In the genomic region with DNA sequence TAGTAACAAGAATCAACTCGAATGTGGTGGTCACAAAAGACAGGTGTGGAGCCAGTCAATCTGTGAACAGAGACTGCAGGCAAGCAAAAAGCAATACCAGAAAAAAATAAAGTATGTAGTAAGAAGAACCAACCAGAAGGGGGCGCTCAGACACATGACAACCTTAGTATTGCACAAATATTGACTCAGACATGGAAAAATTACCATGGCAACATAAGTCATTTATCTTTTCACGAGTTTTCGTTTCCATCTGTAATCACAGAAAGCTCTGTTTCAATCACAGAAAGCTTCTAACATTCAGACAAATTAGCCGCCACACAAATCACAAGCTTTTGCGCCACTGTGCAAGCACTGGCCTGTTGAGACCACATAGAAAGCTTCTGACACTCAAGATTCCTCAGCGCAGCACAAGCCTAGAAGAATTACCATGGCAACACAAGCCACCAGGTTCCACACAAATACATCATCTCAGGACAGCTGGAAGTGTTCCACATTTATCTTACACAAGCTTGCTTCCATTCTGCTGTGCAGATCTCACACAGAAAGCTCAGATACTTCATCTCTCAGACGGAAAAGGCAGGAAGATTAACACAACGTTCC, we compare ENCODE assay signal across 9 mouse cellular contexts. TPM values are rescaled to one million over a fixed set of nuclear protein-coding genes. Genes with fewer than 3 reads are reported as not detected.
DNase-seq lines count a peak whose midpoint lies in the region; ATAC-seq lines count a peak whose summit lies in the region.
"Had no signal": no experiment of that assay in that cellular context is flagged by ENCODE, and none has a peak within 500 bp of the region (broad histone marks: within the 10 kb centered on the region; RNA-seq: fewer than 3 reads in every experiment).

No protein-coding gene starts in this region.

- no peak overlapping the region for H3K4me2 ChIP-seq in forebrain, embryonic 13.5 days
- H3K4me2 ChIP-seq in forebrain, embryonic 11.5 days (ENCODE audit: low read depth, low read length, severe bottlenecking) = no peak overlapping the region
- peak overlapping the region; percentile 16; the same call in 1 of the 2 replicates for H3K4me2 ChIP-seq in midbrain, embryonic 16.5 days (ENCODE audit: low read length)
- H3K4me2 ChIP-seq: neural tube, embryonic 12.5 days had no signal

- H3K27ac ChIP-seq in forebrain, embryonic 13.5 days = no peak overlapping the region
- H3K27ac ChIP-seq in forebrain, embryonic 11.5 days (ENCODE audit: low read depth, low read length) = no peak overlapping the region
- H3K27ac ChIP-seq in midbrain, embryonic 16.5 days (ENCODE audit: low read length) = no peak overlapping the region
- H3K27ac ChIP-seq in midbrain, embryonic 10.5 days (replicated peaks) = no peak overlapping the region
- H3K27ac ChIP-seq: neural tube, embryonic 12.5 days had no signal

- no peaks in the 10 kb centered on the region for H3K4me1 ChIP-seq in forebrain, embryonic 13.5 days
- no peaks in the 10 kb centered on the region for H3K4me1 ChIP-seq in forebrain, embryonic 11.5 days (replicated peaks; ENCODE audit: control insufficient read depth, insufficient read depth, low read length)
- H3K4me1 ChIP-seq in midbrain, embryonic 16.5 days (ENCODE audit: control insufficient read depth, insufficient read depth, low read length) = no peaks in the 10 kb centered on the region
- no peaks in the 10 kb centered on the region for H3K4me1 ChIP-seq in midbrain, embryonic 10.5 days
- H3K4me1 ChIP-seq: neural tube, embryonic 12.5 days had no signal

- 44% methylated on average over 9 of the region's 9 CpGs for WGBS in forebrain, embryonic 13.5 days
- 57% methylated on average over 9 of the region's 9 CpGs for WGBS in forebrain, embryonic 11.5 days
- 35% methylated on average over 9 of the region's 9 CpGs for WGBS in midbrain, embryonic 16.5 days
- 59% methylated on average over 9 of the region's 9 CpGs for WGBS in midbrain, embryonic 10.5 days

- DNase-seq in forebrain, embryonic 11.5 days (ENCODE audit: low spot score) = no peak
- DNase-seq in midbrain, embryonic 10.5 days (ENCODE audit: low spot score) = no peak
- peak; percentile 19 to 45 for DNase-seq in cerebellum, postnatal 14 days
- DNase-seq in induced T-regulatory cell, adult 2 months (ENCODE audit: low read depth) = peak; percentile 59
- peak; percentile 54 for DNase-seq in naive thymus-derived CD4-positive, alpha-beta T cell, adult 2 months (ENCODE audit: low read depth)
- no peak for DNase-seq in spleen, postnatal 4 days (ENCODE audit: low spot score in 2 of 2)

- no peaks in the 10 kb centered on the region for H3K9me3 ChIP-seq in forebrain, embryonic 13.5 days (replicated peaks)
- H3K9me3 ChIP-seq in forebrain, embryonic 11.5 days (ENCODE audit: control insufficient read depth, low read length) = no peaks in the 10 kb centered on the region
- no peaks in the 10 kb centered on the region for H3K9me3 ChIP-seq in midbrain, embryonic 16.5 days (replicated peaks; ENCODE audit: control insufficient read depth, low read length, poor library complexity, severe bottlenecking)
- no peaks in the 10 kb centered on the region for H3K9me3 ChIP-seq in midbrain, embryonic 10.5 days (replicated peaks)
- H3K9me3 ChIP-seq: neural tube, embryonic 12.5 days had no signal

- no peaks in the 10 kb centered on the region for H3K27me3 ChIP-seq in forebrain, embryonic 13.5 days
- no peaks in the 10 kb centered on the region for H3K27me3 ChIP-seq in forebrain, embryonic 11.5 days (ENCODE audit: control insufficient read depth, insufficient read depth, low read length)
- no peaks in the 10 kb centered on the region for H3K27me3 ChIP-seq in midbrain, embryonic 16.5 days (ENCODE audit: control insufficient read depth, insufficient read depth, low read depth, low read length)
- H3K27me3 ChIP-seq in midbrain, embryonic 10.5 days (ENCODE audit: low read depth, poor library complexity, severe bottlenecking) = peaks cover 3% of the 10 kb centered on the region; the same call in 1 of the 2 replicates
- H3K27me3 ChIP-seq: neural tube, embryonic 12.5 days had no signal

- no peak overlapping the region for H3K4me3 ChIP-seq in forebrain, embryonic 13.5 days
- no peak overlapping the region for H3K4me3 ChIP-seq in forebrain, embryonic 11.5 days (ENCODE audit: low read depth, low read length)
- H3K4me3 ChIP-seq in midbrain, embryonic 16.5 days (ENCODE audit: low read depth, low read length) = no peak overlapping the region
- no peak overlapping the region for H3K4me3 ChIP-seq in midbrain, embryonic 10.5 days
- H3K4me3 ChIP-seq: neural tube, embryonic 12.5 days had no signal

- H3K9ac ChIP-seq in forebrain, embryonic 13.5 days = no peak overlapping the region
- no peak overlapping the region for H3K9ac ChIP-seq in forebrain, embryonic 11.5 days (ENCODE audit: low read length)
- no peak overlapping the region for H3K9ac ChIP-seq in midbrain, embryonic 16.5 days (ENCODE audit: low read depth, low read length)
- H3K9ac ChIP-seq: neural tube, embryonic 12.5 days had no signal

- no peaks in the 10 kb centered on the region for H3K36me3 ChIP-seq in forebrain, embryonic 13.5 days (ENCODE audit: poor library complexity, severe bottlenecking)
- H3K36me3 ChIP-seq in forebrain, embryonic 11.5 days (ENCODE audit: control insufficient read depth, insufficient read depth, low read length) = no peaks in the 10 kb centered on the region
- H3K36me3 ChIP-seq in midbrain, embryonic 16.5 days (ENCODE audit: control insufficient read depth, insufficient read depth, low read length) = no peaks in the 10 kb centered on the region
- H3K36me3 ChIP-seq in midbrain, embryonic 10.5 days = no peaks in the 10 kb centered on the region
- H3K36me3 ChIP-seq: neural tube, embryonic 12.5 days had no signal

- ATAC-seq in forebrain, embryonic 13.5 days = peak; percentile 36; the same call in 1 of the 2 replicates
- ATAC-seq in forebrain, embryonic 11.5 days (replicated peaks; ENCODE audit: low FRiP score) = no peak
- ATAC-seq in midbrain, embryonic 16.5 days = peak; percentile 87

RNA-seq across cellular contexts. Expression of gene Prame, which starts 24.8 kb away (rescaled TPM):
- not detected in 2 replicates for polyA plus RNA-seq in forebrain, embryonic 13.5 days (2015; fragmentation: Nextera tagmentation; extraction: Ambion mirVana)
- not detected in 2 replicates for polyA plus RNA-seq in forebrain, embryonic 11.5 days (2014; fragmentation: Nextera tagmentation; extraction: Ambion mirVana)
- not detected in 2 replicates for polyA plus RNA-seq in midbrain, embryonic 16.5 days (2015; fragmentation: Nextera tagmentation; extraction: Ambion mirVana)
- polyA plus RNA-seq in midbrain, embryonic 10.5 days (2016; fragmentation: Nextera tagmentation; extraction: Ambion mirVana) = not detected in 2 replicates
- polyA plus RNA-seq: neural tube, embryonic 12.5 days had no signal

RNA-seq across cellular contexts. Expression of gene Tcp11x2, which starts 41.3 kb away (rescaled TPM):
- polyA plus RNA-seq in forebrain, embryonic 13.5 days (2015; fragmentation: Nextera tagmentation; extraction: Ambion mirVana) = not detected in 2 replicates
- polyA plus RNA-seq in forebrain, embryonic 11.5 days (2014; fragmentation: Nextera tagmentation; extraction: Ambion mirVana) = not detected in 2 replicates
- not detected in 2 replicates for polyA plus RNA-seq in midbrain, embryonic 16.5 days (2015; fragmentation: Nextera tagmentation; extraction: Ambion mirVana)
- not detected in 2 replicates for polyA plus RNA-seq in midbrain, embryonic 10.5 days (2016; fragmentation: Nextera tagmentation; extraction: Ambion mirVana)
- polyA plus RNA-seq: neural tube, embryonic 12.5 days had no signal

RNA-seq across cellular contexts. Expression of gene Nxf7, which starts 53.7 kb away (rescaled TPM):
- polyA plus RNA-seq in forebrain, embryonic 13.5 days (2015; fragmentation: Nextera tagmentation; extraction: Ambion mirVana) = not detected in 2 replicates
- not detected in 2 replicates for polyA plus RNA-seq in forebrain, embryonic 11.5 days (2014; fragmentation: Nextera tagmentation; extraction: Ambion mirVana)
- not detected in 2 replicates for polyA plus RNA-seq in midbrain, embryonic 16.5 days (2015; fragmentation: Nextera tagmentation; extraction: Ambion mirVana)
- 0.14 TPM in 1 of 2 replicates, not detected in the other for polyA plus RNA-seq in midbrain, embryonic 10.5 days (2016; fragmentation: Nextera tagmentation; extraction: Ambion mirVana)
- polyA plus RNA-seq: neural tube, embryonic 12.5 days had no signal

Comparison
In these comparisons a context has a peak if more than half of its experiments do, and no peak if none do; other contexts are left out.
1. DNase-seq: peak in cerebellum, postnatal 14 days (2 of 2), induced T-regulatory cell, adult 2 months (single experiment) and naive thymus-derived CD4-positive, alpha-beta T cell, adult 2 months (single experiment); none in forebrain, embryonic 11.5 days (single experiment), midbrain, embryonic 10.5 days (single experiment) and spleen, postnatal 4 days (0 of 2).